Mouse (Mus musculus) megakaryocyte, embryonic 14.5 days (primary cell): ENCODE results near the gene Tnfaip8l1.

Experiments used
- FLI1 ChIP-seq: IDR thresholded peaks from 2 replicates; pipeline ENCODE4 v1.6.1; 2012; ENCODE audit warnings: low read length, inconsistent platforms, mixed read lengths
- GATA1 ChIP-seq: IDR thresholded peaks from 3 replicates; pipeline ENCODE4 v1.6.1; 2012; ENCODE audit warnings: mixed read lengths, low read length, inconsistent platforms, borderline replicate concordance

- TF ChIP-seq FLI1 (no peak), GATA1 (no peak)
These were observed 57.5 kb downstream of the Tnfaip8l1 start for GRCm38 (mm10) chr17:56219805-56220204.
